Mouse (Mus musculus): ENCODE data around the gene Slc4a3.

DNA sequence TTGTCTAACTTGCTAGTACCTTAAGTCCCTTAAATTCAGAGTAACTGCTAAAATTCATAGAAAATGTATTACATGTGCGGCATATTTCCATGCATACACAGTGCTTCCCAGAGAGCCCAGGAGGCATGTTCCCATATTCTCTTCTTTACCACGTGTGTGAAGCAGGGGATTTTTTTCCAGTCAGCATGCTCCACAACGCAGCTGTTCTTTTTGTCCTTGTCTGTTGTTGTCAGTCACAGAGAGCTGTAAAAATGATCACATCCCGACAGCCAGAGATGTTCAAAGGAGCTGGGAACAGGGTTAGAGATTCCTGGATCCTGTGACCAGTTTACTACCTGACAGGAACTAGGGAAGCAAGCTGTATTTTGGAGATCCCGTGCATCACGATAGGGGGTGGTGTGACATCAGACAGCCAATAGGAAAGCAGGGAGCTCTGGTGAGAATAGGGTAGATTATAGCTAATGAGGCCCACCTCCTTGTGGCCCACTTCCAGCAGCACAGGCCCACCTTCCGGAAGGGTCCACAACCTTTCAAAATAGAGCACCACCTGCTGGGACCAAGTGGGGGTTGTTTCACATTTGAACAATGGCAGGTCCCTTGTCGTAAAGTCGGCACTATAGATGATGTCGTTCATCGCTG, 62.7 kb downstream of the Slc4a3 start:
- TF ChIP-seq CTCF (IDR thresholded peaks at IDR 0.05; ENCODE audit: borderline replicate concordance, insufficient read depth, low read length) (no peak), POLR2A (IDR thresholded peaks at IDR 0.05; ENCODE audit: low read depth, low read length) (no peak)

All from embryonic fibroblast, embryonic 13.5 days (primary cell).